ENCODE assay signal across 9 mouse cellular contexts in the genomic region with DNA sequence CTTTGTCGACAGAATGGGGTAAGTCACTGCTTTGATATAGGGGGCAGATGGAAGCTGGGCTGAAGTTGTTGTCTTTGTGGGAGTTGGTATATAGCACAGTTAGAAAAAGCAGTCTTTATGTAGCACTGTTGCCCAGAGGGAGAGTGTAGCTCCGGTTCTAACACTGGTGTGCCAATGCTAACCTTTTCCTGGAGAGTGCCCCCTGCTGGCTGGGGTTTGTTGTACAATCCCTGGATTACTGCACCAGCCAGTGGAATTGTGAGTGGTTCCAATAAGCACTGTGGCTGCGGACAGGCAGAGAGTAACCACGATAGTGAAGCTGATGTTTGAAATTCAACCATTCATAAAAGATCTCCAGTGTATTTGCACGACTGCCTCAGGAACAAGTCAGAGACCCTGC. TPM values are rescaled to one million over a fixed set of nuclear protein-coding genes. Genes with fewer than 3 reads are reported as not detected.
DNase-seq lines count a peak whose midpoint lies in the region; ATAC-seq and TF ChIP-seq lines count a peak whose summit lies in the region.
"Had no signal": no experiment of that assay in that cellular context is flagged by ENCODE, and none has a peak within 500 bp of the region (broad histone marks: within the 10 kb centered on the region; RNA-seq: fewer than 3 reads in every experiment).

No protein-coding gene starts in this region.

- intact Hi-C loops in heart, postnatal 25 days (cut with DNase I) = loop anchor here (2.0 to 10.0 kb wide), 6 partner anchors 80 to 793 kb away; partner anchors contain the start of gene Cryzl2

- TF ChIP-seq CTCF in liver, postnatal 0 days (IDR thresholded peaks at IDR 0.05; ENCODE audit: low read depth) = peak; percentile 62

- H3K9me3 ChIP-seq in liver, postnatal 0 days (ENCODE audit: low read length) = no peaks in the 10 kb centered on the region
- H3K9me3 ChIP-seq in embryonic facial prominence, embryonic 10.5 days = no peaks in the 10 kb centered on the region
- H3K9me3 ChIP-seq: hindbrain, embryonic 12.5 days had no signal

- ATAC-seq in liver, postnatal 0 days = no peak
- ATAC-seq in activated CD4-positive, CD25-positive, alpha-beta regulatory T cell, adult 4 months = no peak

- H3K9ac ChIP-seq in liver, postnatal 0 days (replicated peaks) = no peak overlapping the region
- H3K9ac ChIP-seq: hindbrain, embryonic 12.5 days had no signal

- no peaks in the 10 kb centered on the region for H3K4me1 ChIP-seq in liver, postnatal 0 days (ENCODE audit: insufficient read depth)
- H3K4me1 ChIP-seq in embryonic facial prominence, embryonic 10.5 days = peaks cover 12% of the 10 kb centered on the region
- H3K4me1 ChIP-seq: hindbrain, embryonic 12.5 days had no signal

- no peak for TF ChIP-seq EP300 in liver, postnatal 0 days (IDR thresholded peaks at IDR 0.05; ENCODE audit: low read depth)

- H3K27ac ChIP-seq in liver, postnatal 0 days (ENCODE audit: low read depth) = no peak overlapping the region
- H3K27ac ChIP-seq in embryonic facial prominence, embryonic 10.5 days (replicated peaks) = no peak overlapping the region
- H3K27ac ChIP-seq: hindbrain, embryonic 12.5 days had no signal

- H3K4me2 ChIP-seq in liver, postnatal 0 days (ENCODE audit: low read depth, low read length) = no peak overlapping the region
- H3K4me2 ChIP-seq: hindbrain, embryonic 12.5 days had no signal

- 73% methylated on average over 5 of the region's 5 CpGs for WGBS in liver, postnatal 0 days (ENCODE audit: insufficient replicate concordance)
- 87% methylated on average over 5 of the region's 5 CpGs for WGBS in embryonic facial prominence, embryonic 10.5 days

- H3K4me3 ChIP-seq in liver, postnatal 0 days (ENCODE audit: low read depth, low read length) = no peak overlapping the region
- H3K4me3 ChIP-seq in embryonic facial prominence, embryonic 10.5 days = no peak overlapping the region
- H3K4me3 ChIP-seq: hindbrain, embryonic 12.5 days had no signal

- DNase-seq in heart, adult 11 months = peak; percentile 55
- DNase-seq in heart, postnatal 25 days (ENCODE audit: low spot score) = no peak
- peak; percentile 42 for DNase-seq in urinary bladder, postnatal 25 days (ENCODE audit: low spot score)
- no peak for DNase-seq in urinary bladder, postnatal 36 days (ENCODE audit: low spot score in 2 of 2)
- DNase-seq in liver, postnatal 0 days = peak; percentile 58
- DNase-seq in embryonic facial prominence, embryonic 10.5 days (ENCODE audit: low spot score) = no peak
- no peak for DNase-seq in spleen, adult 12 weeks (ENCODE audit: low spot score)

- no peaks in the 10 kb centered on the region for H3K27me3 ChIP-seq in liver, postnatal 0 days (ENCODE audit: insufficient read depth, low read length)
- 0 out of 2 replicates have a peak, but pooled peaks cover 3% of the 10 kb centered on the region for H3K27me3 ChIP-seq in embryonic facial prominence, embryonic 10.5 days (replicated peaks; ENCODE audit: low read depth, poor library complexity, severe bottlenecking)

- peaks cover 9% of the 10 kb centered on the region; the same call in 1 of the 2 replicates for H3K36me3 ChIP-seq in liver, postnatal 0 days (replicated peaks; ENCODE audit: insufficient read depth, low read length)
- H3K36me3 ChIP-seq in embryonic facial prominence, embryonic 10.5 days (replicated peaks) = no peaks in the 10 kb centered on the region
- H3K36me3 ChIP-seq: hindbrain, embryonic 12.5 days had no signal

RNA-seq across cellular contexts. Expression of gene Sec16b, which starts 31.1 kb away (rescaled TPM):
- 1 to 10 TPM in 1 of 2 experiments, under 1 TPM in 1; 0.98 to 1.4 TPM for total RNA-seq in heart, postnatal 25 days (2021)
- 14.7 and 14.9 TPM in 2 replicates for polyA plus RNA-seq in liver, postnatal 0 days (2015; fragmentation: Nextera tagmentation; extraction: Ambion mirVana)
- 0.67 and 0.82 TPM in 2 replicates for polyA plus RNA-seq in embryonic facial prominence, embryonic 10.5 days (2016; fragmentation: Nextera tagmentation; extraction: Ambion mirVana)
- polyA plus RNA-seq in activated CD4-positive, CD25-positive, alpha-beta regulatory T cell, adult 4 months (2017; shearing (Covaris generic)) = under 1 TPM; 0.78 to 0.90 TPM

Comparison
In these comparisons a context has a peak if more than half of its experiments do, and no peak if none do; other contexts are left out.
1. DNase-seq: peak in heart, adult 11 months (single experiment), urinary bladder, postnatal 25 days (single experiment) and liver, postnatal 0 days (single experiment); none in heart, postnatal 25 days (single experiment), urinary bladder, postnatal 36 days (0 of 2), embryonic facial prominence, embryonic 10.5 days (single experiment) and spleen, adult 12 weeks (single experiment).